Mouse (Mus musculus) heart, postnatal 0 days (tissue): ENCODE data around the gene Pip5k1b.

Source experiments
- CTCF ChIP-seq: IDR thresholded peaks from 2 replicates; pipeline ENCODE4 v1.5.1; 2016; ENCODE audit warnings: antibody characterized with exemption, control low read depth, low read depth
- EP300 ChIP-seq: IDR thresholded peaks from 2 replicates; pipeline ENCODE4 v1.6.1; 2016; ENCODE audit warnings: antibody characterized with exemption, low read depth

GRCm38 (mm10) chr19:24312046-24312445, 243.6 kb downstream of the Pip5k1b start:
- TF ChIP-seq EP300 (peak; percentile 47; the same call in 1 of the 2 replicates), CTCF (no peak)
